Mouse (Mus musculus) brain, adult 2 months (tissue): Measurements from ENCODE around the gene Ubr4.

Source experiments
- DNase-seq: peaks from one replicate; pipeline ENCODE4 v3.0.0; 2011; ENCODE audit warnings: low read depth, low spot score

Ubr4 gene

GRCm38 (mm10) chr4:139430891-139431290 lies 78.5 kb downstream of the Ubr4 start:
- peak; percentile 49 for DNase-seq

GRCm38 (mm10) chr4:139432966-139433765 lies 80.8 kb downstream of the Ubr4 start:
- peak; percentile 86 for DNase-seq

- peak; percentile 72 for DNase-seq
These were observed 88.8 kb downstream of the Ubr4 start for GRCm38 (mm10) chr4:139441244-139441643.

- DNase-seq = peak; percentile 29
These were observed 89.4 kb downstream of the Ubr4 start for GRCm38 (mm10) chr4:139441806-139442205.

- DNase-seq = no peak
These were observed 90.3 kb downstream of the Ubr4 start for GRCm38 (mm10) chr4:139442391-139443355.

GRCm38 (mm10) chr4:139444315-139444714 lies 91.9 kb downstream of the Ubr4 start:
- peak; percentile 92 for DNase-seq

- peak; percentile 37 for DNase-seq
These were observed 93.8 kb downstream of the Ubr4 start for GRCm38 (mm10) chr4:139446176-139446575.

- peak; percentile 43 for DNase-seq
These were observed 94.6 kb downstream of the Ubr4 start for GRCm38 (mm10) chr4:139446731-139447675.

- peak; percentile 84 for DNase-seq
These were observed 100.7 kb downstream of the Ubr4 start for GRCm38 (mm10) chr4:139452944-139453700.

GRCm38 (mm10) chr4:139454339-139454738 lies 101.9 kb downstream of the Ubr4 start:
- DNase-seq = no peak

GRCm38 (mm10) chr4:139459970-139460369 lies 107.6 kb downstream of the Ubr4 start:
- no peak for DNase-seq

GRCm38 (mm10) chr4:139464163-139464562 lies 111.8 kb downstream of the Ubr4 start:
- peak; percentile 65 for DNase-seq

- DNase-seq = peak; percentile 87
These were observed 114.1 kb downstream of the Ubr4 start for GRCm38 (mm10) chr4:139466541-139466940.

GRCm38 (mm10) chr4:139470198-139470597 lies 117.8 kb downstream of the Ubr4 start:
- DNase-seq = peak; percentile 94

- DNase-seq = peak; percentile 66
These were observed 124.5 kb downstream of the Ubr4 start for GRCm38 (mm10) chr4:139476663-139477625.

- no peak for DNase-seq
These were observed 125.6 kb downstream of the Ubr4 start for GRCm38 (mm10) chr4:139477983-139478382.

GRCm38 (mm10) chr4:139479176-139479575 lies 126.8 kb downstream of the Ubr4 start:
- DNase-seq = peak; percentile 66

- DNase-seq = peak; percentile 43
These were observed 129.0 kb downstream of the Ubr4 start for GRCm38 (mm10) chr4:139481400-139481799.

- no peak for DNase-seq
These were observed 131.2 kb downstream of the Ubr4 start for GRCm38 (mm10) chr4:139483461-139484105.
